Mouse (Mus musculus): ENCODE results near the gene Mrtfa.

DNA sequence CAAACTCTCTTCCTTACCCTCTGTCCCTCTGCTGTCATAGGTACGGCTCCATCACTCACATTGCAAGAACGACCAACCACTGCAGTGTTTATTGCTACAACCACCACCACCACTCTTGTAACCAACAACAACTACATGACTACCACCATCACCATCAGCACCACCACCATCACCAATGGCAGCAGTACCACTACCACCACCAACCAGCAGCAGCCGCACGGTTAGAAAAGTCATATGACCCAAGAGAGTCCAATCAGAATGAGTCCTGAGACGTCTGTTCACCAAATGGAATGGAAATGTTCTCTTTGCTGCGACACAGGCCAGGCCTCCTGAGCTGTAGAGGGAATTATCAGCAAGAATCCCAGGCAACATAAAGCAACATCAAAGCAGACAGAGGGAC is 4.2 kb upstream of the Mrtfa start:
- TF ChIP-seq CTCF (IDR thresholded peaks at IDR 0.05; ENCODE audit: low read depth): no peak
- TF ChIP-seq EP300 (IDR thresholded peaks at IDR 0.05; ENCODE audit: low read depth): no peak
